Mouse (Mus musculus): ENCODE data around the gene Endou. TPM values are rescaled to one million over a fixed set of nuclear protein-coding genes. Genes with fewer than 3 reads are reported as not detected.
A peak's percentile ranks its signal among the peaks of the same experiment; 100 is the strongest.
"Not testable (repeated sequence)": the region's sequence is repeated elsewhere in the genome, so short reads cannot be mapped to it uniquely, and the experiment has no call there.

Gene Endou
- total RNA-seq, 2 experiments from 2014 or later, result 0.66 to 0.70 TPM

DNA sequence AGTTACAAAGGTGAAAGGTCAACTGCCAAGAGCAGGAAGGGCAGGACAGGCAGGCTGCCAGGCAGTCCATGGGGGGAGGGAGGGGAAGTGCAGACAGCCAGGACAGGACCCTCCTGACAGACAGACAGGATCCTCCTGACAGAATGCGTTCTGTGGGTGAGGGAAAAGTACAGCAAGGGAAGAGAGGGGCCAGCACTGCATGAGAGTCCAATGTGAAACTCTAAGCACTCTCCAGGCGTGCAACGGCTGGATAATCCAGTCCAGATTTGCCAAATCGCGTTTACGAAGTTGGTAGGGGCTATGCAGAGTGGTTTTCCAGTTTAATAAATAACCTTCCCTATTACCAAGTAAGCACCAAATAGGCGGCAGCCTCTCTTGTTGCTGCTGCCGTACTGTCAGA is 49.1 kb downstream of the Endou start:
- no peak for DNase-seq

DNA sequence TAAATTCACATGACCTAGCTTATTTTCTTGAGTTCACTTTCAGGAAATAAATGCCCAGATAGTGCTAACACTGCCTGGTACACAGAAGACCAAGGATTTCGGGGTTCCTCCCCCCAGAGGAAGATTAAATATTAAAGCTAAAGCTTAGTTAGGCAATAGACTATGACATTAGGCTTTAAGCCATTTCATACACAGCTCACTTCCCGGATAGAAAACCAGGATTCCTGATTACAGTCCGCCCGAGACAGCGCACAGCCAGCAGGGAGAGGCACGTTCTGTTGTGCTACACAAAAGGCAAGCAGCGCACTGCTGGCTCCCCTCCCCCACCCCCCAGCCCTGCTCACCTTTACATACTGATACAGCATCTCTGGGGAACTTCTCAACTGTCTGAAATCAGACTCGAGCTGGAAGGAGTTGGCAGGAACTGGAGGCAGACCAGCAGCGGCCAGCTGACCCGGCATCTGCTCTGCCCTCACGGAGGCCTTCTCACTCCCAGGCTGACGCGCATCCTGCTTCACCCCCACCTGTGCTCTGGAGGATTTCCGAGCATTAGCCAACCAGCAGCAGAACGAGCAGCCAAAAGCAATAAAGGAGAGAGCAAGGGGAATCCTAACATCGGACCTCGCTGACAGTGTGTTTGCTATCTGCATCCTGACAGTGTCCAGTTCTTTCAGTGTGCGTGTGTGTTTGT is 51.0 kb downstream of the Endou start:
- no peak for DNase-seq

DNA sequence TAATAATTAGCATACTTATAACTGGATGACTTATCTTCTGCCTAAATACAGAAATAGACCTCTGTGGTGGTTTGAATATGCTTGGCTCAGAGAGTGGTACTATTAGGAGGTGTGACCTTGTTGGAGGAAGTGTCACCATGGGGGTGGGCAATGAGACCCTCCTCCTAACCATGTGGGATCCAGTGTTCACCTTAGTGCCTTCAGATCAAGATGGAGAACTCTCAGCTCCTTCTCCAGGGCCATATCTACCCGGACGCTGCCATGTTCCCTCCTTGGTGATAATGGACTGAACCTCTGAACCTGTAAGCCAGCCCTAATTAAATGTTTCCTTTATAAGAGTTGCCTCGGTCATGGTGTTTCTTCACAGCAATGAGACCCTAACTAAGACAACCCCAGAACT is 53.8 kb downstream of the Endou start:
- DNase-seq, result no peak

DNA sequence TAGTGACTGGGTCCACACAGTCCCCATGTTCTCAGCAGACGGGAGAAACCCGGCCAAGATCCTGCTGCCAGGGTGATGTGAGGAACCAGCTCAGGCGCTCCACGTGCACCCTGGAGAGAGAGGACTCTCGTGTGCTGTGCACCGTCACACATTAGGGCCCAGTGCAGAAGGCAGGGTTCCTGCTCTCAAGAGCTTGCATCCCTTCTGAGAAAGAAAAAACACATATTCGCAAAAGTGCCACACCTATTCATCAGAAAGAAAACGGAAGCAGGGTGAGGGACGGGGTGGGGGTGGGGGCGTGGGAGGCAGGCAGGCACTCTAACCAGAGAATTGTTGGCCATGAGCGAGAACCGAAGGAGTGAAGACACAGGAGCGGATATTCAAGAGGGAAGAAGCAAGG is 55.2 kb downstream of the Endou start:
- DNase-seq, result no peak

DNA sequence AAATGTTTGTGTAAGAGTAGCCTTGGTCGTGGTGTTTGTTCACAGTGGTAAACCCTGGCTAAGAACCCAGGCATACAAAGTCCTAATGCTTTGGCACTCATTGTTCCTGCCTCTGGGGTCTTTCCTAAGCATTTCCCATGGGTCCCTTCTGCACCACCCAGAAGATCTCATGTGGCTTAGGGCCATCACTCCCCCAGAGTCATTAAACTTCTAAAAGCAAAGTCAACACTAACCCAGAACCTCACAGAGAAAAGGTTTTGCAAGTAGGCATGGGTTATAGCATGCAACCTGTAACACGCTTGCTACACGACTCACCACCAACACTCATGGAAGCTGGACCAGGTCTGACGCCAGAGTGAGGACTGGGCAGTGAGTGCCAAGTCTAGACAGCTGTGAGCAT is 56.7 kb downstream of the Endou start:
- no peak for DNase-seq

DNA sequence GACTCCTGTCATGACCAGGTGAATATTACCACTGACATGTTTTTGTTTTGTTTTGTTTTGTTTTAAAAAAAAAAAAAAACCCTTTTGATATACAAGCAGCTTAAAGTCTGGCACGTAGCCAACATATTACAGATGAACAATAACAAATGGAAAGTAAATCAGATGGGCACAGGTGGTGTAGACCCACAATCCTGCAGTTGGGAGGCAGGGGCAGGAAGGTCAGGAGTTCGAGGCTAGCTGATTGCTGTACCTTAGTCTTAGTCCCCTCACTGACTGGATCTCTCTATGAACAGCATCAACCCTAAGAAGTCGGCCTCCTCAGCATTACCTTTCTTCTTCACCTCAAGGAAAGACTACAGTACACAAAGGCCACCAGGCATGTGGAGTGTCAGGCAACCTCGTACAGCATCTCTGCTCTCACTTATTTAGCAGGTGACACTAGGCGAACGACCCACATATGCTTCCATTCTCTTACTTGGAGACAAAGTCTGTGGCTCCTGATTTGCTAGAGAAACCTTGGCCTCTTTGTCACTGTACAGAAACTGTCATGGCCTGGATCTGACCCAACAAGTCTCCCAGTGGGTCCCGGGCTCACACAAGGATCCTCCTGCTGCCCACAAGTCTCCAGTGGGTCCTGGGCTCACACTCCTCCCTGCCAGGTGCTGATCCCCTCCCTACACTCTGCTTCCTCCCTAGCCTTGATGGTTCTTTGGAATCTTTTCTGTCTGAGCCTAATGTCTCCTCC is 57.7 kb downstream of the Endou start:
- no peak for DNase-seq

DNA sequence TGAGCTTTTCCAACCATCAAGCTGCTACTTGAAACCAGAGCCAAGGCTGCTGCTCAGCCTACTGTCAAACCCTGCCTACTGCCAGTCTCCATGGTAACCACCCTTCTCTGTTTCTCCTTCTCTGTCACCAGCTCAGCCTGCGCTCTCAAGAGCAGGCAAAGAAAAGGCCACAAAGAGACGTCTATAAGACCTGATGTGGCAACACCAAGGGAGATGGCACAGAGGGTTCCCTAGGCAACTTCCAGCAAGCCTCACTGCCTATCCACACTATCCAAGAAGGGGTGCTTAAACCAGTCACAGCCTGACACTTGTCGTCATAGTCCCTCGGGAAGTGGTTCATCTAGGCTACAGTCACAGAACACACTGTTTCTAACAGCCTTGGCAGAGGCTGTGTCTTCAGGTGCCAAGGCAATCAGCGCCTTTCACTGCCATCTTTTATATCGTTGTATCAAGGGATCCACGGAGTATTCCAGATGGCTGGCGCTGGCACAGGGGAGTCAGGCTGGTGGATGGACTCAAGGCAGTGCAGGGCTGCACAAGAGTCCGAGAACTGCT is 58.9 kb downstream of the Endou start:
- peak; percentile 34 to 43 for DNase-seq

DNA sequence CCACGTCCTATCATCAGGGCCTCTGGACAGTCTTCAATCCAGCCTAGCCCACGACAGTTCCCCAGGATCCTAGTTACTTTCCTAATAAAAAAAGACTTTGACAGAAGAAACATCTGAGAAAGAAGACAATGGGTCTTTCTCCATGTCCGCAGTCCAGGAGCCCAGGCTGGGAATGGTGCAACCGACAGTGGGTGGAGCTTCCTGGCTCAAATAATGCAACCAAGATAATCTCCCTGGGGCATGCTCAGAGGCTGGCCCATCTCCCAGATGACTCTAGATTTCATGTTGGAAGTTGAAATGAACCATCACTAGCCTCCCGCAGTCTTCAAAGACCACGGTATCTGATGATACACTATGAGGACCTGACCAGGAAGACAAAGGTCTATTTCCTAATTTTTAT is 60.6 kb downstream of the Endou start:
- DNase-seq, result peak in 1 of 2 experiments; percentile 20

DNA sequence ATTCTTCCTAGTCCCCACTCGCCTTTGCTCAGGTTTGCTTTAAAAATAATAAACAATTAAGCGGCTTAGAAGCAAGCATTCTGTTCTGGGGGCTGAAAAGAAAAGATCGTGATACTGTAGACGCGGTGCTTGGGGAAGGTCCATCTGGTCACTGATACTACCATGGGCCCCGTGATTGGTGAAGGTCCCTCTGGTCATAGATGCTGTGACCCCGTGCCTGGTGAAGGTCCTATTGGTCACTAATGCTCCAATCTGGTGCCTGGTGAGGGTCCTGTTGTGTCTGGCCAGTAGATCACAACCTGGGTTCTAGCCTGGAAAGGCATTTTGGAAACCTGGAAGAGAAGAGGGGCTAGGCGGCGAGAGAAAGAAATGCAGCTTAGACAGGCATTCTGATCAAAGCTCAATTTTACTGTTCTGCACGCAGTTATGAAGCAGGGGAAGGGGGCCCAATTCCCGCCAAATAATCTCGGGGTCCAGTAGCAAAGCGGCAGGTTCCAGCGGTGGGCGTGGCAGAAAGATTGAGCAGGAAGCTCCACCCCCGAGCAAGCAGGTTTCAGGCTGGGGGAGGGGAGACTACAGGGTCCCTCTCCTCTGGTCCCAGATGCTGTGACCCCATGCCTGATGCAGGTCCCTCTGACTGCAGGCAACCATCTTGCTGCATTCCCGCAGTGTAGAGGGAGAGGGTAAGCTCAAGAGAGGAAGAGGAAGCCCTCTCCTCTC is 62.8 kb downstream of the Endou start:
- DNase-seq, result not testable (repeated sequence)

DNA sequence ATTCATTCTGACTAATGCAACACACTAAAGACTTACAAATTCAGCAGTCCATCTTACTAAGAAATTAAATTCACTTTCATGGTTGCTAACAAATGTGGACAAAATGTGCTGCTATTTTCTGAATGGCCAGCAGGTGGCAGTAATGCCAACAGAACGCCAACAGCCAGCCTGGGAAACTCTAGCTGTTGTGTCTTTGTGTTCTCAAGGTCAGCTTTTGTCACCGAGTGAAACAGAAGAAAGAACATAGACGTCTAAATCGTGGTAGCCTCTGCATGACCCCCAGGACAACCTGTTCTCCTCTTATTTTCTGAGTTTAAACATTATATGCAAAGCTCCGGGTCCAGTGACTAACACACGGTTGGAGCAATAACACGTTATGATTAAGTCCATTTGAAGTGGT is 63.7 kb downstream of the Endou start:
- DNase-seq, result peak; percentile 55 to 73

DNA sequence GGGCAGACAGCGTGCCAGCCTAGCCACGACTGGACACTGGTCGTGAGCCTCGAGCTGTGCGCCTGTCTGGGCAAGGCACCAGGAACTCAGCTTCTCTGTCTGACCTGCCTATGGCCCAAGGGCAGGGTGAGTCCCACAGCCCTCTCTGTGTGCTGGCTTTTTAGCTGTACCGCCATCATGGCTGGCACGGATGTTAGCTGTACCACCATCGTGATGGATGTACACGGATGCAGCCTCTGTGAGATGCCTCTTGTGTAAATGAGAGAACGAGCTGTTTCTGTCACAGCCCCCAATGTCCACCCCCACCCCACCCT is 64.7 kb downstream of the Endou start:
- DNase-seq, result no peak

DNA sequence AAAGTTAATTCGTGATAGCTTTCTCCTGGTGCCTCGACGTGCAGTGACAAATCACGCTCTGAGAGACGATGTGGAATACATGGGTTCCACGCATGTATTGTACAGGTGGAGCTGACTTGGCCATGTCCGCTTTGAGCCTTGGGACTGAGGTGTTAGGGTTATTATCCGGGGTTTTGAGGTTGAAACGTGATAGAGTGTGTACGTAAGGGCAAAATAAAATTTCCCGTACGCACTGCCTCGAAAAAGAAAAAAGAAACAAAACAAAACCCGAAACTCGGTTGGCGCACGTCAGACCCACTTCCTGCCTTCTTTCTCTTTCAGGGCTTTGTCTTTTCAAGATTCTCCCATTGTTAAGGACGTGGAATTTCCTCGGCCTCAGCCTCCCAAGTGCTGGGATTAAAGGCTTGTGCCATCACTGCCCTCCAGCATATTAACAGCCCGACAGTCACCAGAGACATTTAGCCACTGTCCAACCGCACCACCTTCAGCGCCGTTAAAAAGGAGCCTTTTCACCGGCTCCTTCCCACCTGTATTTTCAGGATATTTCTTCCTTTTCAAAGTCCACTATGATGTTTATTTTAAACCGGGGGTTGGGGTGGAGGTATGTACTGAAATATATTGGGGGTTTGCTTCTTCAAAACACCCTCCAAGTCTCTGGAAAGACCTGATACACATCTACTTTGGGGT is 65.2 kb downstream of the Endou start:
- no peak for DNase-seq

DNA sequence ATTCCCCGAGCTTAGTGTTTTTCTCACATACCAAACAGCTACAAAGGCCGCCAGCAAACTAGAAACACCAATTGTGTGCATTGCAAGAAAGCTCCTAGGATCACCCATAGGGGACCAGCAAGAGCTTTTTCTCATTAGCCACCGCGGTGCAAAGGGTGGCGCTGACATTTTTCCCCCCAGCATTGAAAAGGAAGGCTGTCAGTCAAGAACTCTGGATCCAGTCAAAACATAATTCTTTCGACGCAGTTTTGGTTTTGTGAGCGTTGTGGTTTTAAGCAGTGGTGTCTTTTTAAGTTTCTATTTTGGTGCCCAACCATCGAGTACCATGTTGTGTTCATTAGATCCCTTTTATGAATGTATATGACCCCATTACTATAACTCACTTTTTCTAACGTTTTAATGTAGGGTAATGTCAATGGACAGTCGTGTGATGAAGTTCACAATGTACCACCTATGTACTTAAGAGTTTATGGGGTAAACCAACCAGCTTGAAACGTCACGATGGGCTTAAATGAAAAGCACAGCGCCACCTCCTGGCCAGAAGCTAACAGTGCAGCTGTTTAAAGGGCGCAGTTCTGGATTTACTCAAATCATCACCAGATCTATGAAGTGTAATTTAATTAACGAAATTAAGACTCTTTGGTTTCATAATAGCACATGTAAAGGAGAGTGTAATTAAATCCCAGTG is 66.0 kb downstream of the Endou start:
- DNase-seq, result peak in 1 of 2 experiments; percentile 23

DNA sequence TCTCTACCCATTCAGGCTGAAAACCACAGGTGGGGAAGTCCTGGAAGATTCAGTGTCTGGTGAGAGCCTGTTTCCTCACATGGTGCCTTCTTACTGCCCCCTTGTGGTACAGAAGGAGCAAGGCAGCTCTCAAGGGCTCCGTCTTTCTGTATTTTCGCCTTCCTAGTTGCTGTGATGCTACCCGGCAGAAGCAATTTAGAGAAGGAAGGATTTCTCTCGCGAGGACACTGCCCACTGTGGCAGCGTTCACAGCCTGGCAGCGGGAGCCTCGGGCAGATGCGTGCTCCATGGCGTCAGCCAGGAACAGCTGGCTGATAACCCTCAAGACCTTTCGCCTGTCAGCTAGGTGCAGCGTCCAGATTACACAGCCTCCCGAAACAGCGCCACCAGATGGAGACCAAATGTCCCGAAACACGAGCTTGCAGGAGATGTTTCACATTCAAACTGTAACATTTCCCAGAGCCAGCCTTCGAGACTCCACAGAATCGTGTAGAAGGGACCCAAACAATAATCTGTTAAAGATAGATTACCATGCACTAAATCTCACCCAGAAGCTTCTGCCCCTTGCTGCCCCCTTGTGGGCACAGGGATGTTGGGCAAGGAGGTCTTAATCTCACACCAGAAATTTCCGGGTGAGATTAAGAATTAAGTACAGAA is 67.3 kb downstream of the Endou start:
- peak; percentile 71 to 83 for DNase-seq

Other genes starting within 250 kb of the Endou start
- 10 to 100 TPM; 19.5 to 20.5 TPM for gene Rpap3, start 25.5 kb downstream of the Endou start, total RNA-seq (2021)
- 10 to 100 TPM; 15.0 to 20.8 TPM for gene Rapgef3, start 36.6 kb upstream of the Endou start, total RNA-seq (2021)
- gene Slc48a1, start 47.2 kb upstream of the Endou start, total RNA-seq (2021), result 100 to 1,000 TPM; 107 to 130 TPM
- 10 to 100 TPM; 63.5 to 67.2 TPM for gene Hdac7, start 113.2 kb upstream of the Endou start, total RNA-seq (2021)
- 10 to 100 TPM in 1 of 2 experiments, 1 to 10 TPM in 1; 6.4 to 33.3 TPM for gene Vdr, start 179.3 kb upstream of the Endou start, total RNA-seq (2021)
- 10 to 100 TPM; 50.6 to 61.7 TPM for gene Tmem106c, start 232.9 kb upstream of the Endou start, total RNA-seq (2021)